Mouse (Mus musculus): ENCODE measurements around the gene Ttc14. TPM values are rescaled to one million over a fixed set of nuclear protein-coding genes. Genes with fewer than 3 reads are reported as not detected.

Gene Ttc14
- 10 to 100 TPM; 87.3 to 91.6 TPM for total RNA-seq (2021)
- long read RNA-seq, experiment 1, full-length matches to known transcripts = 80 of 114 reads
- long read RNA-seq, experiment 1, partial matches to known transcripts = 8 of 114 reads
- long read RNA-seq, experiment 1, other reads (novel, unspliced or antisense) = 26 of 114 reads
- long read RNA-seq, experiment 2, full-length matches to known transcripts = 93 of 142 reads
- long read RNA-seq, experiment 2, partial matches to known transcripts = 10 of 142 reads
- long read RNA-seq, experiment 2, other reads (novel, unspliced or antisense) = 39 of 142 reads

DNA sequence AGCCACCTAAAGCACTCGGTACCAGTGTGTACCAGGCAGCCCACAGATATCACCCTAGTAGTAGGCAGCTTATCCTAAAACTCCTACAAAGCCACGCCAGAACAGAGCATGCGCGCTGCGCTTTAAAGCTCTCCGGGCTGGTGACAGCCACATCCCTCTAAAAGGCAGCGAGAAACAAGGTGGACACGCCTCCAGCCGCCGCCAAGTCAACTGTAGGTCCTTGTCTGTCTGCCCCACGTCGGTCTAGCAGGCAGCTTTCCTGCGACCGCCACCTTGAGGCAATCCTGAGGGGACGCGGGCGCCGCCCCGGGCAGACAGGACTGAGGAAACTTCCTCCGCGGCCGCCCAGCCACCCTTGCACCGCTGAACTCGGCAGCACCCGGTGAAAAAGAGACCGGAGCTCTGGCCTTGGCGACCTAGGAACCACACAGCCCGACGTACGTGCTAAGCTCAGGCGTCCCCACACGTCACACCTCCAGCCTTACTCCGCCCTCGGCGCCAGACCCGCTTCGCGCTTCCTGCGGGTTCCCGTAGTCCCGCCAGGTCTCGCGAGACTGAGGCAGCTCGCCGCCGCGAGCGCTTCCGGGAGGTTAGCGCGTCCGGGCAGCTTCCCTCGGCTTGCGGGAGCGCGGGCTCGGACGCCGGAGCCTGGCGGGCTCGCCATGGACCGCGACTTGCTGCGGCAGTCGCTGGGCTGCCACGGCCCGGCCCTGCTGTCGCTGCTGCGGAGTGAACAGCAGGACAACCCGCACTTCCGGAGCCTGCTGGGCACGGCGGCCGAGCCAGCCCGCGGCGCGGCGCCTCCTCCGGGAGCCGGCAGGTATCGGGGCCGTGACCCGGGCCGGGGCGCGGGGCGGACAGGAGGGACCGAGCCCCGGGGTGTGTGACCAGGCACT, at the start of gene Ttc14:
TSS of gene Ttc14 (plus strand) at position 216 of the 896 bp plus-strand sequence.
- intact Hi-C loops (cut with DNase I) = loop anchor here (2.0 kb wide), 1 partner anchor 1063 kb away; the partner anchor contains the start of genes Mrpl47 and Ndufb5
- peak; percentile 44 for TF ChIP-seq CTCF (IDR thresholded peaks at IDR 0.05)

DNA sequence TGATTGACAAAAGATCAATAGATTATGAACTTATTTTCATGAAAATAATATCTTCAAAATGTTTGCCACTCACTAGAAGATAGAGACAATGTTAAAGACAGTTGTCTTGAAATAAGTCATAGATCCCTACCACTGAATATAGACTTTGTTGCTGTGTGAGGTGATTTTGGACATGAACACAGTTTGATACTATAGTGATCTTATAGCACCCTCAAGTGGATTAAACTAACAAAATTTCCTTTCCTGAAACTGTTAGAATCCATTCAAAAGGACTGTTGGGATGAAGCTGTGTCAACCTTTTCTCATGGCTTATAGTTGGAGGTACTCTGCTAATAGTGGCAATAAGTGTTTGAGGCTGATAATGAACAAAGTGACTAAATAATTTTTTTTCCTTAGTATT, 8.7 kb upstream of the Ttc14 start:
- intact Hi-C loops (cut with DNase I) = loop anchor here (2.0 to 5.0 kb wide), 3 partner anchors 484 to 880 kb away; partner anchors contain the start of gene Pex5l
- peak; percentile 63 for TF ChIP-seq CTCF (IDR thresholded peaks at IDR 0.05)
- Histone ChIP-seq H3K4me3 (no peak overlapping the region), H3K27ac (no peak overlapping the region)
- DNase-seq (ENCODE audit: extremely low spot score in 1 of 2, low spot score in 2 of 2) = no peak

More for the DNA sequence above, at the start of gene Ttc14:
- peak within 1 kb of the TSS; percentile 98 for H3K27ac ChIP-seq
- H3K4me3 ChIP-seq = peak within 1 kb of the TSS; percentile 68
- DNase-seq (ENCODE audit: extremely low spot score in 1 of 2, low spot score in 2 of 2) = peak; percentile 97 to 100

GRCm38 (mm10) chr3:33800513-33800820, 835 bp downstream of the Ttc14 start:
- Histone ChIP-seq H3K4me3 (peak overlapping the region; percentile 68), H3K27ac (peak overlapping the region; percentile 98)
- TF ChIP-seq CTCF (IDR thresholded peaks at IDR 0.05) = no peak
- DNase-seq (ENCODE audit: extremely low spot score in 1 of 2, low spot score in 2 of 2) = no peak
- intact Hi-C loops (cut with DNase I) = no loop called here

- Histone ChIP-seq H3K27ac (peak overlapping the region; percentile 13), H3K4me3 (no peak overlapping the region)
- DNase-seq (ENCODE audit: extremely low spot score in 1 of 2, low spot score in 2 of 2) = no peak
- TF ChIP-seq CTCF (IDR thresholded peaks at IDR 0.05) = no peak
- intact Hi-C loops (cut with DNase I) = no loop called here
These were observed 7.5 kb downstream of the Ttc14 start for GRCm38 (mm10) chr3:33807151-33807550.

GRCm38 (mm10) chr3:33824135-33824946, 24.7 kb downstream of the Ttc14 start:
- no peak overlapping the region for H3K4me3 ChIP-seq
- no peak for DNase-seq (ENCODE audit: extremely low spot score in 1 of 2, low spot score in 2 of 2)
- intact Hi-C loops (cut with DNase I) = loop anchor here (1.0 kb wide), 1 partner anchor 94 kb away; no protein-coding TSS in a partner anchor
- H3K27ac ChIP-seq = no peak overlapping the region
- TF ChIP-seq CTCF (IDR thresholded peaks at IDR 0.05) = peak; percentile 93

DNA sequence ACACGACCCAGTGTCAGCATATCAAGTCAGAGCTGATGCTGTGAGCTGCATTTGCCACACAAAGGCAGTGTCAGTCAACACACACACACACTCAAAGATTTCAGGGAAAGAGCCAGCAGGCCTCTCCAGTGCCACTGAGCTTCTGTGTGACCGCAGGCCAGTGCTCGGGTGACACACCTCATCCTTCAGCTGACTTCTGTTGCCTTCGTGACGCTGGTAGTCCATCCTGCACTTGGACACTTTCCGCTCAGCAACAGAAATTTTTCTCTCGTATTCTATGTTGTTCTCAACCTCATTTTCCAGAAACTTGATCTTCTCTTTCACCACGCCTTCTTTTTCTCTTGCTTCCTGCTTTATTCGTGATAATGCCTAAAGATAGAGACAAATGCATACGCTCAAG, 32.7 kb downstream of the Ttc14 start:
- no peak for TF ChIP-seq CTCF (IDR thresholded peaks at IDR 0.05)
- DNase-seq (ENCODE audit: extremely low spot score in 1 of 2, low spot score in 2 of 2) = no peak
- intact Hi-C loops (cut with DNase I) = loop anchor here (10.0 kb wide), 1 partner anchor 212 kb away; no protein-coding TSS in a partner anchor
- Histone ChIP-seq H3K27ac (no peak overlapping the region), H3K4me3 (no peak overlapping the region)

- Histone ChIP-seq H3K4me3 (no peak overlapping the region), H3K27ac (no peak overlapping the region)
- no peak for DNase-seq (ENCODE audit: extremely low spot score in 1 of 2, low spot score in 2 of 2)
- intact Hi-C loops (cut with DNase I) = loop anchor here (10.0 kb wide), 1 partner anchor 208 kb away; no protein-coding TSS in a partner anchor
- no peak for TF ChIP-seq CTCF (IDR thresholded peaks at IDR 0.05)
These were observed 36.9 kb downstream of the Ttc14 start for GRCm38 (mm10) chr3:33836576-33836975.

- no peak overlapping the region for H3K27ac ChIP-seq
- H3K4me3 ChIP-seq = no peak overlapping the region
- TF ChIP-seq CTCF (IDR thresholded peaks at IDR 0.05) = no peak
- DNase-seq (ENCODE audit: extremely low spot score in 1 of 2, low spot score in 2 of 2) = no peak
- intact Hi-C loops (cut with DNase I) = loop anchor here (10.0 kb wide), 1 partner anchor 206 kb away; no protein-coding TSS in a partner anchor
These were observed 39.2 kb downstream of the Ttc14 start for GRCm38 (mm10) chr3:33838877-33839276.

DNA sequence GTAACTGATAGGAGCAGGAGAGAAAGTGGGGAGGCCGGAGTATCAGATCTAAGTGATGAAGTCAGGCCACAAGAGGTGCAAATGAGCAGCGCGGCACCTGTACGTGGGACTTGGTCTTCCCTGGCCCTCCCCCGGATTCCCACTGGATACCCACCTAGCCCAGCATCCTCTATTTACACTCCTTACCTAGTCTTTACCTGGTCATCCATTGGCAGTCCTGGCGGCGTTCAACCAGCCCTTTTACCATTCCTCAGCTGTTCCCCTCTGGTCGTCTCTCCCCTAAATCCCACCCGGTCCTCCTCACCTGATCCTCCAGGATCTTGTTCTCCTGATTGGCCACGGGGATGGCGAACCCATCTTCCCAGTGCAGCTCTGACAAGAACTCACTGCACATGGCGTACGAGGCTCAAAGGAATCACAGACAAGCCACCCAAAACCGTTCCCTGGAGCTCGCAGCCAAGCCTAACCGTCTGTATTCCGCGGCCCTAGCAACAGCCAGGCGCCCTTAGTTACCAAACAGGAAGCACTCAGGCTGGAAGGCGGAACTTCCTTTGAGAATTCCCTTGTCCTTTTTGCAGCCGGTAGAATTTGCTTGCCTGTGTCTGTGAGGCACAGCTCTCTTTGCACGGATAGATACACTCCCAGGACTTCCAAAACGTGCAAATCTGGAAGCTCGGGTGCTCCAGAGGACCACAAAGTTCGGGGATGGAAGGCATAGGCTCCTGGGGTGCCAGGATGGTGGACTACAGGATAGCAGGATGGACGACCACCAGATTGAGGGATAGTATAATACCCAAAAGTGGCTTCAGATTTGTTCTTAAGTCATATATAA, 44.4 kb downstream of the Ttc14 start, which contains the start of gene Ccdc39:
TSS of gene Ccdc39 (minus strand) at position 510 of the 832 bp plus-strand sequence.
- H3K4me3 ChIP-seq = peak within 1 kb of the TSS; percentile 64
- peak; percentile 74 to 76 for DNase-seq (ENCODE audit: extremely low spot score in 1 of 2, low spot score in 2 of 2)
- intact Hi-C loops (cut with DNase I) = no loop called here
- peak; percentile 59 for TF ChIP-seq CTCF (IDR thresholded peaks at IDR 0.05)
- H3K27ac ChIP-seq = peak within 1 kb of the TSS; percentile 83

DNA sequence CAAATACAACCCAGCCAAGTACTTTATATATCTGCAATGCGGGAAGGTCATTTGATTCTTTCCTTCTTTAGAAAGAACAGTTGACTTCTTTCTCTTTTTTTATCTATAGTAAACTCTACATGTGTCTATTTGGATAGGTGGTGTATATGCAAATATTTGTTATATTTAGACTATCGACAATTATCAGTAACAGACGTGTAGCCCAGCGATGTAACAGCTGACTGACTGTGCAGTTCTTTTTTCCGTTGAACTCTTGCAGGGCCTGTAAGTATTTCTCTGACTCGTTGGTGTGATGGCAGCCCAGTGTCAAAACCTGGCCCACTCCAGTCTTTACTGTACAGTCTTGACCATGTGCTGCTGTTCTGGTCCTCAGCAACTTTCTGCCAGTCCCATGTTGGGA, 47.0 kb downstream of the Ttc14 start:
- no peak overlapping the region for H3K4me3 ChIP-seq
- TF ChIP-seq CTCF (IDR thresholded peaks at IDR 0.05) = no peak
- intact Hi-C loops (cut with DNase I) = no loop called here
- DNase-seq (ENCODE audit: extremely low spot score in 1 of 2, low spot score in 2 of 2) = no peak
- H3K27ac ChIP-seq = no peak overlapping the region
